Mouse (Mus musculus) liver, embryonic 14.5 days (tissue): Measurements from ENCODE around the gene Glmn.

ENCODE experiments used
- CTCF ChIP-seq: IDR thresholded peaks from 2 replicates; pipeline ENCODE4 v1.5.1; 2016; ENCODE audit warnings: antibody characterized with exemption, low read depth, control low read depth
- EP300 ChIP-seq: IDR thresholded peaks from 2 replicates; pipeline ENCODE4 v1.6.1; 2016; ENCODE audit warnings: antibody characterized with exemption, low read depth

GRCm38 (mm10) chr5:107518602-107519001, 79.1 kb downstream of the Glmn start:
- TF ChIP-seq CTCF, result no peak
- no peak for TF ChIP-seq EP300
